Mouse (Mus musculus) MEL (cell line): ENCODE measurements around the gene Serpina1f.

Source experiments
- CTCF ChIP-seq, 3 experiments: IDR thresholded peaks in 2 of 3; conservative IDR thresholded peaks in 1 of 3; 2 replicates each; pipeline ENCODE4 v1.5.1; 2011 to 2012; ENCODE audit warnings: low read length in 3 of 3, low read depth in 2 of 3, mild to moderate bottlenecking in 2 of 3, improper control_type of control experiment in 1 of 3, inconsistent platforms in 1 of 3, mixed read lengths in 1 of 3, moderate library complexity in 1 of 3; ENCODE audit not compliant: control insufficient read depth in 1 of 3, insufficient read depth in 1 of 3, poor library complexity in 1 of 3, severe bottlenecking in 1 of 3
- ELF1 ChIP-seq: IDR thresholded peaks from 2 replicates; pipeline ENCODE4 v1.6.1; 2014; ENCODE audit warnings: low read depth, mild to moderate bottlenecking, inconsistent platforms, low read length, improper control_type of control experiment, moderate library complexity
- EP300 ChIP-seq, 2 experiments: IDR thresholded peaks; 2 replicates each; pipeline ENCODE4 v1.6.1; 2011; ENCODE audit warnings: improper control_type of control experiment in 2 of 2, low read length in 2 of 2, low read depth in 1 of 2, mild to moderate bottlenecking in 1 of 2
- GATA1 ChIP-seq: IDR thresholded peaks from 2 replicates; pipeline ENCODE4 v1.6.1; 2011; ENCODE audit warnings: low read depth, low read length, improper control_type of control experiment
- HCFC1 ChIP-seq: IDR thresholded peaks from 2 replicates; pipeline ENCODE4 v1.6.1; 2012; ENCODE audit warnings: low read depth, mild to moderate bottlenecking, inconsistent platforms, low read length, improper control_type of control experiment, moderate library complexity
- MAFK ChIP-seq: IDR thresholded peaks from 2 replicates; pipeline ENCODE4 v1.6.1; 2011; ENCODE audit warnings: low read depth, mild to moderate bottlenecking, low read length, improper control_type of control experiment, borderline replicate concordance
- MAX ChIP-seq: IDR thresholded peaks from 2 replicates; pipeline ENCODE4 v1.6.1; 2011; ENCODE audit warnings: low read length, improper control_type of control experiment
- POLR2A ChIP-seq, 2 experiments: IDR thresholded peaks; 2 replicates each; pipeline ENCODE4 v1.6.1; 2011 to 2012; ENCODE audit warnings: low read length in 2 of 2, mild to moderate bottlenecking in 2 of 2, control low read depth in 1 of 2, improper control_type of control experiment in 1 of 2, low read depth in 1 of 2, moderate library complexity in 1 of 2; ENCODE audit not compliant: control insufficient read depth in 1 of 2, insufficient read depth in 1 of 2, poor library complexity in 1 of 2
- SMC3 ChIP-seq: IDR thresholded peaks from 2 replicates; pipeline ENCODE4 v1.6.1; 2011; ENCODE audit warnings: low read depth, low read length, improper control_type of control experiment
- TAL1 ChIP-seq: IDR thresholded peaks from 2 replicates; pipeline ENCODE4 v1.6.1; 2012; ENCODE audit warnings: mild to moderate bottlenecking, inconsistent platforms, low read length, moderate library complexity, mixed read lengths
- TCF12 ChIP-seq: IDR thresholded peaks from 2 replicates; pipeline ENCODE4 v1.6.1; 2014; ENCODE audit warnings: low read depth, mild to moderate bottlenecking, inconsistent platforms, low read length, improper control_type of control experiment, moderate library complexity
- ZC3H11A ChIP-seq: IDR thresholded peaks from 2 replicates; pipeline ENCODE4 v1.6.1; 2012; ENCODE audit warnings: low read depth, mild to moderate bottlenecking, inconsistent platforms, low read length, improper control_type of control experiment

- no peak for TF ChIP-seq TCF12
- no peak for TF ChIP-seq CTCF (IDR thresholded peaks at IDR 0.05 in 2 of 3, conservative IDR thresholded peaks at IDR 0.05 in 1 of 3; ENCODE audit: control insufficient read depth in 1 of 3, insufficient read depth in 1 of 3, low read depth in 2 of 3, low read length in 3 of 3, poor library complexity in 1 of 3, severe bottlenecking in 1 of 3)
- TF ChIP-seq ZC3H11A: no peak
- no peak for TF ChIP-seq HCFC1
- TF ChIP-seq ELF1: no peak
- no peak for TF ChIP-seq GATA1
- no peak for TF ChIP-seq EP300 (IDR thresholded peaks at IDR 0.05; ENCODE audit: low read depth in 1 of 2, low read length in 2 of 2)
- TF ChIP-seq SMC3: no peak
- no peak for TF ChIP-seq MAFK
- no peak for TF ChIP-seq MAX
- no peak for TF ChIP-seq POLR2A (IDR thresholded peaks at IDR 0.05; ENCODE audit: control insufficient read depth in 1 of 2, insufficient read depth in 1 of 2, low read depth in 1 of 2, low read length in 2 of 2, poor library complexity in 1 of 2)
- no peak for TF ChIP-seq TAL1
Measured at GRCm38 (mm10) chr12:103660076-103660475, 35.3 kb downstream of the Serpina1f start.
